In the genomic region with DNA sequence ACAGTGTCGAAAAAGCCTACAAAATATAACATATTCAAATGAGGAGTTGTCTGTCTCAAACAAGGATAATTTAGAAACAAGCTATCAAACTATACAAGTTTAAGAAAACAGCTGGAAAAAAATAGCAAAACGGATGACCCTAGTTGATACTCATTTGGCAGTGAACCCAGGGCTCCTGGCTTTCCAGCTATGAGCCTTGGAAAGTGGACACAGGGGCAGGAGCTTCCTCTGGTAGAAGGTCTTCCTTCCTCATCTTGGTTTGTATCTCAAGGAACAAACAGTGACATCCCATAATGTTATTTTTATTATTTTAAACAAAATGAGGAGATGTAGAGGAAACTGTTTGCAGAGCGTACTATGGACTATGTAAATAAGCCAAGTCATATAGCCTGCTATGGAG, we compare ENCODE assay signal across 16 mouse cellular contexts. TPM values are rescaled to one million over a fixed set of nuclear protein-coding genes. Genes with fewer than 3 reads are reported as not detected.
DNase-seq lines count a peak whose midpoint lies in the region.
"Had no signal": no experiment of that assay in that cellular context is flagged by ENCODE, and none has a peak within 500 bp of the region (broad histone marks: within the 10 kb centered on the region; RNA-seq: fewer than 3 reads in every experiment).

No protein-coding gene starts in this region.

- peak; percentile 89 for DNase-seq in heart, adult 11 months
- DNase-seq in heart, adult 18-20 months, result no peak
- DNase-seq in kidney, postnatal 10 days, result peak; percentile 52
- DNase-seq in kidney, adult 9 months, result no peak
- DNase-seq in adipocyte (ENCODE audit: low spot score), result peak; percentile 23
- DNase-seq: adrenal gland, adult 2 months; adrenal gland, postnatal 10 days; adrenal gland, postnatal 25 days; B cell, adult 2 months; cerebellum, adult 11 months; cerebellum, adult 18-20 months; cerebellum, adult 8-10 months; cerebellum, adult 9-11 months; cerebellum, postnatal 14 days; cerebellum, postnatal 36 days; embryo, embryonic 11 days had no signal

RNA-seq across cellular contexts. Expression of a gene that starts 25.3 kb away (rescaled TPM):
- 10 to 100 TPM; 21.9 to 23.7 TPM for total RNA-seq in heart, adult 18-20 months (2021)

Comparison
In these comparisons a context has a peak if more than half of its experiments do, and no peak if none do; other contexts are left out.
1. DNase-seq: peak in heart, adult 11 months (single experiment), kidney, postnatal 10 days (single experiment) and adipocyte (single experiment); none in heart, adult 18-20 months (0 of 2) and kidney, adult 9 months (single experiment).